17 mouse cellular contexts compared by ENCODE assay signal in the genomic region with DNA sequence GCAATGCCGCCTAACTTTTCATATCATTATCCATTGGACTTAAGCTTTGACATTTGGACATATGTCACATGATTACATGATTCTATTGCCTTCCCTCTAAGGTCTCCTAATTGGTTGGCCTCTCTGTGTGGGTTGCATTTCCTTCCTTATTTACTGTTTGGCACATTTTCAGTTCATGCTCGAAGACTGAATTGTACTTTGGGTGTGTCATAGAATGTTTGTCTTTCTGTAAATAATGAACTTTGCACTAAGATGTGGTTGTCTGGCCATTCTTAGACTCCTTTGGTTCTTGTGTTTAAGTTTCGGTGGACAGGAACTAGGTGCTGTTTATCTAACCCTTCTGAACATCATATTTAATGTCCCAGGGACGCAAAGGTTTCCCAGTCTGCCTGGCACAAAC.
"Had no signal": no experiment of that assay in that cellular context is flagged by ENCODE, and none has a peak within 500 bp of the region (broad histone marks: within the 10 kb centered on the region; RNA-seq: fewer than 3 reads in every experiment).

No protein-coding gene starts in this region.

- ATAC-seq: liver, embryonic 12.5 days; midbrain, embryonic 16.5 days had no signal

- H3K36me3 ChIP-seq: liver, embryonic 12.5 days; lung, embryonic 15.5 days; midbrain, embryonic 10.5 days; midbrain, embryonic 12.5 days; neural tube, embryonic 13.5 days; neural tube, embryonic 15.5 days; stomach, embryonic 15.5 days had no signal

- DNase-seq: midbrain, embryonic 14.5 days; retina, postnatal 1 day; right cerebral cortex, adult 18-20 months; right cerebral cortex, postnatal 25 days; thymus, adult 18-20 months; thymus, postnatal 14 days; thymus, postnatal 36 days had no signal

- H3K9ac ChIP-seq: liver, embryonic 12.5 days; liver, embryonic 14.5 days; lung, embryonic 15.5 days; midbrain, embryonic 12.5 days; neural tube, embryonic 13.5 days; neural tube, embryonic 15.5 days; stomach, embryonic 15.5 days had no signal

- H3K4me3 ChIP-seq: liver, embryonic 12.5 days; lung, embryonic 15.5 days; midbrain, embryonic 10.5 days; midbrain, embryonic 12.5 days; myocyte; neural tube, embryonic 13.5 days; neural tube, embryonic 15.5 days; stomach, embryonic 15.5 days had no signal

- H3K4me2 ChIP-seq: liver, embryonic 12.5 days; lung, embryonic 15.5 days; midbrain, embryonic 12.5 days; neural tube, embryonic 13.5 days; neural tube, embryonic 15.5 days; stomach, embryonic 15.5 days had no signal

- H3K9me3 ChIP-seq: liver, embryonic 12.5 days; lung, embryonic 15.5 days; neural tube, embryonic 13.5 days; stomach, embryonic 15.5 days had no signal

- H3K4me1 ChIP-seq: liver, embryonic 12.5 days; lung, embryonic 15.5 days; stomach, embryonic 15.5 days had no signal

- H3K27me3 ChIP-seq: liver, embryonic 12.5 days; lung, embryonic 15.5 days; neural tube, embryonic 13.5 days; neural tube, embryonic 15.5 days; stomach, embryonic 15.5 days had no signal

- H3K27ac ChIP-seq: liver, embryonic 12.5 days; liver, embryonic 14.5 days; lung, embryonic 15.5 days; midbrain, embryonic 10.5 days; midbrain, embryonic 12.5 days; neural tube, embryonic 13.5 days; neural tube, embryonic 15.5 days; stomach, embryonic 15.5 days had no signal
